Mouse (Mus musculus) forebrain, embryonic 15.5 days (tissue): ENCODE measurements around the gene Rbks. TPM values are rescaled to one million over a fixed set of nuclear protein-coding genes. Genes with fewer than 3 reads are reported as not detected.

Experiments
- ATAC-seq: fragments of 200-750 bp; cut with Nextera tagmentation; replicated peaks from 2 replicates; pipeline ENCODE4 v1.8.0; 2017; ENCODE audit warnings: mild to moderate bottlenecking, moderate TSS enrichment, moderate library complexity
- H3K27ac ChIP-seq: fragments of 300-500 bp; sonication (generic); replicated peaks from 2 replicates; pipeline ENCODE4 v1.5.1; 2015; ENCODE audit warnings: mild to moderate bottlenecking, inconsistent platforms
- H3K27me3 ChIP-seq: fragments of 300-500 bp; sonication (generic); 2 replicates; pipeline ENCODE4 v1.6.1; 2015; ENCODE audit warnings: inconsistent platforms
- H3K36me3 ChIP-seq: fragments of 300-500 bp; sonication (generic); 2 replicates; pipeline ENCODE4 v1.6.1; 2015; ENCODE audit warnings: mild to moderate bottlenecking, inconsistent platforms
- H3K4me1 ChIP-seq: fragments of 300-500 bp; sonication (generic); 2 replicates; pipeline ENCODE4 v1.6.1; 2015; ENCODE audit warnings: inconsistent platforms
- H3K4me2 ChIP-seq: fragments of 300-500 bp; sonication (generic); replicated peaks from 2 replicates; pipeline ENCODE4 v1.6.1; 2015; ENCODE audit warnings: mild to moderate bottlenecking, inconsistent platforms
- H3K4me3 ChIP-seq: fragments of 300-500 bp; sonication (generic); 2 replicates; pipeline ENCODE4 v1.5.1; 2015; ENCODE audit warnings: mild to moderate bottlenecking, inconsistent platforms
- H3K9ac ChIP-seq: fragments of 300-500 bp; sonication (generic); replicated peaks from 2 replicates; pipeline ENCODE4 v1.6.1; 2015; ENCODE audit warnings: mild to moderate bottlenecking, inconsistent platforms
- H3K9me3 ChIP-seq: fragments of 300-500 bp; sonication (generic); 2 replicates; pipeline ENCODE4 v1.6.1; 2016; ENCODE audit warnings: inconsistent platforms
- whole genome bisulfite sequencing: fragments of 180-500 bp; shearing (Covaris S2); methylation state at CpG from one replicate; pipeline ENCODE4 v1.1.7; 2015; ENCODE audit warnings: mixed read lengths; 5-methylcytosine and 5-hydroxymethylcytosine counted together
- polyA plus RNA-seq: library from polyadenylated mRNA; unstranded; fragments of >200 nt; fragmentation: Nextera tagmentation; extraction: Ambion mirVana; gene quantifications from 2 replicates; pipeline ENCODE4 v1.2.1, GENCODE M21; 2015

The Rbks gene
- polyA plus RNA-seq, 1 experiment from 2014 or later: 2.4 TPM

DNA sequence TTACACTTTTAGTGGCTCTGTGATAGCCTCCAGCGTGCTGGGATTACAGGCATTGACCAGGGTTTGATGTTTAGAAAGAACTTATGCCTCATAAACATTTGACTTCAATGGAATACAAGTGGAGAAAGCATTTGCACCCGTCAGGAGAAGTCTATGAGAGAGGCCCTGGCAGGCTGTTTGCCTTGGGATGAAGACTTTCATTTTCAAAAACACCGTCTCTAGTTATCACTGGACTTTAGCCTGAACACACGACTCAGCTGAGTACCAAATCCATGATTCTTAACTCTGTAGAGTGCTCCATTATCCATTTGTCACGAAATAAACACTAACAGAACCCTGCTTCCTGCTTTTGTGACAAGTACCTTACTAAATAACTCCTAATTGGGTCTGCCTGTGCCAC, 27.4 kb downstream of the Rbks start:
- H3K4me3 ChIP-seq: no peak overlapping the region
- H3K4me2 ChIP-seq: no peak overlapping the region
- H3K4me1 ChIP-seq: no peaks in the 10 kb centered on the region
- H3K9me3 ChIP-seq: no peaks in the 10 kb centered on the region
- WGBS: 66% methylated on average over 5 of the region's 5 CpGs
- H3K27me3 ChIP-seq: no peaks in the 10 kb centered on the region
- no peaks in the 10 kb centered on the region for H3K36me3 ChIP-seq
- peak overlapping the region; percentile 44 for H3K27ac ChIP-seq
- no peak overlapping the region for H3K9ac ChIP-seq
- ATAC-seq: no peak

DNA sequence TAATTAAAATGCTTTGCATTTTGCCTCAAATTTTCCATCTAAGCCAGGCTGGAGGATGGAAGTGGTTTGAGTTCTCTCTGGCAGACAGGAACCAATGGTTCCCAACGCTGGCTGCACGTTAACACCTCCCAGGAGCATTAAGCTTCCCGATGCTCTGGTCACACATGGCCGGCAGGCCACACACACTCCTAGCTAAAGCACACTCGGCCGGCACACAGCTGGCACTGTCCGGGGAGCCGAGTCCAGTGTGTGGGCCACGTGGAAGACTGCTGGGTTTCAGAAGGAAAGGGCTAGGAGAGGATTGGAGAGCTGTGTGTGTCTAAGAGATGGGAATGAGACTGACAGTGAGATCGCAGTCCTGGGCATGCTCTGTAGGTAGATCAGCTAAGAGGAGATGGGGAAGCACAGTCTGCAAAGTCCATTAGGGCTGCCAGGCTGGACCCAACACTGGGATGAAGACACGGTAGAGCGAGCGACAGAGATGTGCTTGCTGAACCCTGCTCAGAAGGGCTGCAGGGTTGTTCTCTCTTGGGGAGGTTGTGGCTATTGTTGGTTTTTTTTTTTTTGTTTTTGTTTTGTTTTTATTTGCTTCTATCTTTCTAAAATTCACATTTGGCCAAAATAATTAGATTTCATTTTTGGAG, 29.0 kb downstream of the Rbks start:
- Histone ChIP-seq H3K4me2 (no peak overlapping the region), H3K9ac (no peak overlapping the region), H3K27ac (peak overlapping the region; percentile 31; the same call in 1 of the 2 replicates), H3K4me3 (no peak overlapping the region), H3K4me1 (no peaks in the 10 kb centered on the region), H3K9me3 (no peaks in the 10 kb centered on the region), H3K27me3 (no peaks in the 10 kb centered on the region), H3K36me3 (no peaks in the 10 kb centered on the region)
- no peak for ATAC-seq
- 83% methylated on average over 13 of the region's 13 CpGs for WGBS

DNA sequence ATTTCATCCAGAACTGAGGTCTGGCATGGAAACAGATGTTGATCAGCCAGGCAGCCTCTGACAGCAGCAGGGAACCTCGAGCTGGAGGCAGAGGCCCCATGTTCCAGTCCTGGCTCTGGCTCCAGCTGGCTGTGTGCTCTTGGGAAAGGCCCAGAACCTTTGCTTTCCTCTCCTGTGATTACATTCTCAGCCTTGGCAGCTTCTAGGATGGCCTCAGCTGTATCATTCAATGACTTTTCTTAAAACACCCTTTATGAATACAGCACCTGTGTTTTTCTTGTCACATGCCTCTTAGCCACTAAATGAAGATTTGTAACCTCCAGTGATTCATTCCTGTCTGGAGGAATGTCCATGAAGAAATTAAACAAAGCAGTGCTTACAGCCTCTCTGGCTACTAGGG, 31.3 kb downstream of the Rbks start:
- WGBS: 34% methylated on average over 1 of the region's 1 CpGs
- Histone ChIP-seq H3K4me2 (no peak overlapping the region), H3K9me3 (no peaks in the 10 kb centered on the region), H3K27ac (no peak overlapping the region), H3K36me3 (no peaks in the 10 kb centered on the region), H3K4me1 (no peaks in the 10 kb centered on the region), H3K27me3 (no peaks in the 10 kb centered on the region), H3K9ac (no peak overlapping the region), H3K4me3 (no peak overlapping the region)
- no peak for ATAC-seq

DNA sequence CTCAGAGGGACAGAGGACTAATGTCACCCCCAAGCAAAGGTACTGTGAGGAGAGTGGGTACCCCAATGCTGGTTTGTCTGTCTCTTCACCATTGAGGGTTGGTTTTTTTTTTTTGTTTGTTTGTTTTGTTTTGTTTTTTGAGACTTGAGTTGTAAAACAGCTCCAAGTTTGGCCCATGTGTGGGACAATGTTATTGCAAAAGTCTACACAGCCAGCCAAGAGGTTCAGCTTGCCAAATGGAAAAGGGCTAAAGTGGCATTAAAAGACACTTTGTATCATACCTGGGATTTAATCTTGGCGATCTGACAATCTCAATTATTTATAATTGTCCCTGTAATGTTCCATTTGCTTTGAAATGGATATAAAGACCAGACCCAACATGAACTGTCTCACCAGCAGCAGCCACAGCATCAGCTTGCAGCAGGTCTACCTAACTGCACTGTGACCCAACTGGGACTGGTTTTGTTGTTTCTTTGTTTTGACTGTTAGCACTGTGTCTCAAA, 41.7 kb downstream of the Rbks start:
- 86% methylated on average over 1 of the region's 1 CpGs for WGBS
- H3K27ac ChIP-seq: no peak overlapping the region
- no peak overlapping the region for H3K4me2 ChIP-seq
- no peak for ATAC-seq
- H3K9ac ChIP-seq: no peak overlapping the region
- H3K9me3 ChIP-seq: no peaks in the 10 kb centered on the region
- H3K4me3 ChIP-seq: no peak overlapping the region
- no peaks in the 10 kb centered on the region for H3K4me1 ChIP-seq
- no peaks in the 10 kb centered on the region for H3K27me3 ChIP-seq
- H3K36me3 ChIP-seq: no peaks in the 10 kb centered on the region

DNA sequence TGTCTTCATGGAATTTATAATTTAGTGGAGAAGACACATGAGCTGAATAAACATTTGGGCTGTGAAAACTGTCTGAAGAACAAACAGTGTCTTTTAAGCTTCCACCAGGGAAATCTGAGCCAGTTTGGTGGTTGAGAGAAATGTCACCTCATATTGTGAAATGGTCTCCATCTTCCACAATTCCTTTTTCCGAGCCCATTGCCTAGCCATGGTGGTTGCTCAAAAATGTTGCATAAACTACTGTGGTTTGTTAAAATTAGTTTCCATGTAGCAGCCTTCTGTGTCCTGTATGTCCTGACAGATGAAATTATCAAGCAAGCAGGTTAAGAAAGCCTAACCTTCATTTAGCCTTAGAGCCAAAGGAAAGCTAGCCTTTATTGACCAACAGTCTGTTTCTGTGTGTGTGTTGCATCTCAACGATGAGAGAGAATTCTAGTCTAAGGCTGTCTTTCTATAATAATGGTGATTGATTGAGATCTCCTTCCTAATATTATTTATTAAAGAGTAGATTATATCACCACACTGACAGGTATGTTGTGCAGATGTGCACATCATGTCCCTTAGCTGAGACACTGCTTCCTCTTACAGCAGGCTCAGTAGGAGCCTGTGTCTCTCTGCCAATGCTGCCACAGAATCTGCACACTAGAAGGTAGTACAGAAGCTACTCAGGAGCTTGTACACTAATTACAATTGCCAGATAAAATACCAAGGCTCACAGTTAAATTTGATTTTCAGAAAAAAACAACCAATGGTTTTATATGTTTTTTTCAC, 46.7 kb downstream of the Rbks start:
- Histone ChIP-seq H3K4me2 (no peak overlapping the region), H3K9me3 (no peaks in the 10 kb centered on the region), H3K27ac (no peak overlapping the region), H3K27me3 (no peaks in the 10 kb centered on the region), H3K4me1 (no peaks in the 10 kb centered on the region), H3K4me3 (no peak overlapping the region), H3K9ac (no peak overlapping the region), H3K36me3 (no peaks in the 10 kb centered on the region)
- 93% methylated on average over 2 of the region's 2 CpGs for WGBS
- ATAC-seq: no peak

DNA sequence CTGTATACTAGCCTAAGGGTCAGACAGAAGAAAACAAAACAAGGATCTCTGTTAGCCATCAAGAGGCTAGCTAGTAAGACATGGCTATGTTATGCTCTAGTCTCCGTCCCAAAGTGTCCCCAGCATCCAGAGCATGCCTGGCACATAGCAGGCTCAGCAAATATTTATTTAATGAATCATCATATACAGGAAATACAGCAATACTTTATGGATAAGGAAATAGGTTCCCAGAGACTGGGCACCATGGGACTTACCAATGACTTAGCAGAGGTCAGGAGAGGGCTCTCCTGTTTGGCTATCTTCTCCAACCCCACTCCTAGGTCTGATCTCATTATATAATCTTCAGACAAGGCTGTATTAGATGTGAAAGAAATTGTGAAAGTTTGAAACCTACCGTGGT, 50.1 kb downstream of the Rbks start:
- 95% methylated on average over 2 of the region's 2 CpGs for WGBS
- H3K4me2 ChIP-seq: no peak overlapping the region
- ATAC-seq: no peak

DNA sequence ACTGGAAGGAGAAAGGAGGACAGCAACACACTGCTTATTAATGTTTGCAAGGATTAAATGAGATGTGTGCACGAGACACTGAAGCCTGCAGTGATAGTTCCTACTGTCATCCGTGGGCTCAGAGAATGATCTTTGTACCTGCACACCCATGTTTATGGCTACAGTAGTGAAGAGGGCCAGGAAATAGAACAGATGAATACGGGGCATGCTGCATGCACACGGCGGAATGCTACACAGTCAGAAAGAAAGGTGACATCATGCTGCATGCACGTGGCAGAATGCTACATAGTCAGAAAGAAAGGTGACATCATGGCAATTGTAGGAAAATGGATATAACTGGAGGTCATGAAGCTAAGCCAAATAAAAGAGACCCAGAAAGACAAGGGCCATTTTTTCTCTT, 50.9 kb downstream of the Rbks start:
- Histone ChIP-seq H3K27ac (no peak overlapping the region), H3K36me3 (no peaks in the 10 kb centered on the region), H3K9ac (no peak overlapping the region), H3K4me3 (no peak overlapping the region), H3K27me3 (no peaks in the 10 kb centered on the region), H3K4me2 (no peak overlapping the region), H3K4me1 (no peaks in the 10 kb centered on the region), H3K9me3 (no peaks in the 10 kb centered on the region)
- WGBS: 85% methylated on average over 6 of the region's 6 CpGs
- ATAC-seq: no peak

More for the DNA sequence above, 50.1 kb downstream of the Rbks start:
- Histone ChIP-seq H3K27ac (no peak overlapping the region), H3K27me3 (no peaks in the 10 kb centered on the region), H3K9ac (no peak overlapping the region), H3K9me3 (no peaks in the 10 kb centered on the region), H3K36me3 (no peaks in the 10 kb centered on the region), H3K4me3 (no peak overlapping the region), H3K4me1 (no peaks in the 10 kb centered on the region)

DNA sequence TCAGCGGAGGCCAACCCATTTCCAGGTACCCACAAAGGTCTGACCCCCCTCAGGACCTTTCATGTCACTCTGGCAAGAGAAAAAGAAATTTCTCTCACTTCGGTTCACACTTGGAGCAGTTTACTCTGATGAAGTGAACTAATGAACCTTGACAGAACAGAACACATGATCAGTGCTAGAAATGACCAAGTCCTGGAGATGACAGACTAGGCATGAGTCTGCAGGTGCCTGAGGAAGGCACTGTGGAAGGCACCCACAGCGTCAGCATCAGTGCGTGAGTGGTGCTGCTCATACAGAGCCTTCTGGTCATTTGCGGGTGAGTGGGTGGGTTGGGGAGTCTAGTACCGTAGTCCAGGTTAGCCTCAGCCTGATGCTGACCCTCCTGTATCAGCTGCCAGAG, 51.6 kb downstream of the Rbks start:
- no peaks in the 10 kb centered on the region for H3K9me3 ChIP-seq
- no peaks in the 10 kb centered on the region for H3K4me1 ChIP-seq
- no peak overlapping the region for H3K4me2 ChIP-seq
- no peak for ATAC-seq
- H3K4me3 ChIP-seq: no peak overlapping the region
- WGBS: 91% methylated on average over 6 of the region's 6 CpGs
- H3K36me3 ChIP-seq: no peaks in the 10 kb centered on the region
- H3K27me3 ChIP-seq: no peaks in the 10 kb centered on the region
- H3K27ac ChIP-seq: no peak overlapping the region
- H3K9ac ChIP-seq: no peak overlapping the region

DNA sequence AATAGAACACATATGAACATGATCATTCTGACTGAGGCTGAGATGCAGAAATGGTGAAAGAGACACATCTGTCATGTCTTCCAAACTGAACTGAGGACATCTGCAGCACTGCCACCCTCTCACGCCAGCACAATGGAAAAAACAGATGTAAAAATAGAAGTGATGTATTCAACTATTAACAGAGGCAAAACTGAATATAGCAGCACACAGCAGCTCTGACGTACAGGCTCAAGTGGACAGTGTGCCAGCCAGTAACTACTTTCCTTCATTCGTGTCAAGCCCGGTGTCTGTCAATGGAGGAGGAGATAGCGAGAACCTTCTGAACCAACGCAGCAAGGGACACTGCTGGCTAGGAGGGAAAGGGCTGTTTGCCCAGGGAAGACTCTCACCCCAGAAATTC, 52.6 kb downstream of the Rbks start:
- 91% methylated on average over 6 of the region's 6 CpGs for WGBS
- Histone ChIP-seq H3K9me3 (no peaks in the 10 kb centered on the region), H3K27ac (no peak overlapping the region), H3K4me2 (no peak overlapping the region), H3K36me3 (no peaks in the 10 kb centered on the region), H3K27me3 (no peaks in the 10 kb centered on the region), H3K9ac (no peak overlapping the region), H3K4me1 (no peaks in the 10 kb centered on the region), H3K4me3 (no peak overlapping the region)
- no peak for ATAC-seq

DNA sequence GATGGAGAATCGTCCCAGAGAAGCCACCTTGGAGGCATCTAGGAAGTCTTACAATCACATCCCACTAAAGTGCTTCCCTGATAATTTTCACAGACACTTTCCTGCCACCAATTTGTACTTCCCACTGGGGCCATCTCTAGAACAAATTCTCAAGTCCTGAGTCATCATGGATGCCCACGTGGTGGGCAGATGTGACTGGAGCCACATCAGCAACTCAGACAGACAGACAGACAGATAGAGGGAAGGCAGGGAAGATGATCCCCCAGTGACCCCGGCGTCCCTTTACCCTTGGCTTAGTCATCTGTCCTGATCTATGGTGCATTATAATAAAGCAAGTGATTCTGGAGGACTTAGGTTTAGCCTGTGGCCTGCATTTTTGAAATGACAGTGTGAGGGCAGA, 53.2 kb downstream of the Rbks start:
- no peak for ATAC-seq
- no peaks in the 10 kb centered on the region for H3K27me3 ChIP-seq
- H3K36me3 ChIP-seq: no peaks in the 10 kb centered on the region
- H3K4me2 ChIP-seq: no peak overlapping the region
- no peaks in the 10 kb centered on the region for H3K9me3 ChIP-seq
- no peak overlapping the region for H3K4me3 ChIP-seq
- H3K27ac ChIP-seq: no peak overlapping the region
- WGBS: 85% methylated on average over 4 of the region's 4 CpGs
- no peaks in the 10 kb centered on the region for H3K4me1 ChIP-seq
- no peak overlapping the region for H3K9ac ChIP-seq

DNA sequence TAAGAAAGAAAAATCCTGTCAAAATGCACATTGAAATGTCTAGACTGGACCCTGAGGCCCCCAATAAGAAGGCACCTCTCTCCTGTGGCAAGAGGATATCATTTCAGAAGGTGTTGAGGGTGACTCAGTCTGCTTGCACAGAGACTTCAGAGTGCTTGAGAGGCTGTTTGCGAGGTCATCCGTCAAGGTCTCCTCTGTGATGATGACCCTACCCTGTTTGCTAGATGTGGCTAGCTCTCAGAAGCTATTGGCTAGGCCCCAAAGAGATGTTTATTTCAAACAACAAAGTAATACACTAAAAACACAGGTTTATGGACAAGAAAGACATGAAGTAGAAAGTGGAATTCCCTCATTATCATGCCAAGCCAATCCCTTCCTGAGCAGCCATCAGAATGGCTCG, 55.1 kb downstream of the Rbks start:
- no peak overlapping the region for H3K4me3 ChIP-seq
- no peaks in the 10 kb centered on the region for H3K36me3 ChIP-seq
- no peaks in the 10 kb centered on the region for H3K27me3 ChIP-seq
- H3K9me3 ChIP-seq: no peaks in the 10 kb centered on the region
- no peak overlapping the region for H3K4me2 ChIP-seq
- WGBS: 87% methylated on average over 3 of the region's 3 CpGs
- H3K27ac ChIP-seq: no peak overlapping the region
- no peak for ATAC-seq
- no peak overlapping the region for H3K9ac ChIP-seq
- no peaks in the 10 kb centered on the region for H3K4me1 ChIP-seq

DNA sequence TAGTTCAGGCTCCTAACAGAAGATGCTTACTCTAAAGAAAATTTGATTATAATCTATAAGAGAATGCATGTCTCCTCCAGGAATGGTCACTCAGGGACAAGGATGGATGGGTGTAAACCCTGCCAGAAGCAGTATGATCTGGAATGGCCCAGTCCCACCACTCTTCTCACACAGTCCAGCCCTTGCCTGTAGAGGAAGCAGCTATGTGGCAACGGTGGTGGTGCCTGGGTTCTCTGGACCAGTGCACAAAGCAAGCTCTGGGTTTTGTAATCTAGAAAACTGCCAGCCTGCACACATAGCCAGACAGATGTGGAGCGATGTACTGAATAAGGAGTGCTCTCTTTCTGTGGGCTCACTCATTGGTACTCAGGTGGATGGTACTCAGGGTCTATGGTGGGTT, 56.9 kb downstream of the Rbks start:
- WGBS: 89% methylated on average over 2 of the region's 2 CpGs
- no peak overlapping the region for H3K9ac ChIP-seq
- H3K36me3 ChIP-seq: no peaks in the 10 kb centered on the region
- H3K9me3 ChIP-seq: no peaks in the 10 kb centered on the region
- H3K27me3 ChIP-seq: no peaks in the 10 kb centered on the region
- H3K4me2 ChIP-seq: no peak overlapping the region
- ATAC-seq: no peak
- H3K4me3 ChIP-seq: no peak overlapping the region
- no peak overlapping the region for H3K27ac ChIP-seq
- H3K4me1 ChIP-seq: no peaks in the 10 kb centered on the region
